In the genomic region with DNA sequence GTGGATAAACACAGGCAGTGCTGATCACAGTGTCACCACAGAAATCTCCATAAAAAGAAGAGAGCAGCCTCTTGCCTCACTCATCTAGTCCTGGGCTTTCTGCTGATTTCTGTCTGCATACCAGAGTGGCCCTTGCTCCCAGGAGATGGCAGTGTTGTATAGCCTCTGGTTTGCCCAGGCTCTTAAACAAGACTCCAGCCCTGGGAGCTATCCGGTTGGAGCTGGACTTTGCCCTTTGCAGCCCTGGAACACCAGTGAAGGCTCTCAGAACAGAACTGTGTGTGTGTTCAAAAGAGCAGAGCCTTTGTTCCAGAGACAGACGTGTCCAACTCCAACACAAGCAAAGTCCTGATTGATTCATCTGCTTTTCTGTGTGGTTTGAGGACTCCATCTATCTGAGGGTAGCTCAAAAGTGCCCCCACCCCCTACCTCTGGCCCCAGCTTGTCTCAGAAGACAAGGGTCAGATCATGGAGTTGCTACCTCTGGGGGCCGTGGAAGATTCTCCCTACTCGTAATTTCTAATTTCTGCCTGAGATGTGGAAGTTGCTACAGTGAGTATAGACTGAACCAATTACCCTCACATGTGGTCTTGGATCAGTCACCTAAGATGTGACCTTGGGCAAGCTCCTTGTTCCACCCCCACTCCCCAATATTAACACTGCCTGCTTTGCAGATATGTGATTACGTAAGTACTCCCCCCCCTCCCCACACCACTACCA, we compare ENCODE assay signal across 8 mouse cellular contexts.
DNase-seq lines count a peak whose midpoint lies in the region; ATAC-seq and TF ChIP-seq lines count a peak whose summit lies in the region.

No protein-coding gene starts in this region.

- 0 out of 2 replicates have a peak, but pooled peaks have one; percentile 59 for ATAC-seq in embryonic facial prominence, embryonic 11.5 days (replicated peaks; ENCODE audit: insufficient number of reproducible peaks, low FRiP score, low TSS enrichment, low read depth)
- ATAC-seq in intestine, embryonic 16.5 days = peak; percentile 98
- no peak for ATAC-seq in erythroid progenitor cell, adult 5-6 weeks (replicated peaks; ENCODE audit: low FRiP score, poor library complexity, severe bottlenecking)

- no peaks in the 10 kb centered on the region for H3K27me3 ChIP-seq in embryonic facial prominence, embryonic 11.5 days (ENCODE audit: control insufficient read depth, insufficient read depth, low read length)
- H3K27me3 ChIP-seq in intestine, embryonic 16.5 days (replicated peaks; ENCODE audit: control insufficient read depth, insufficient read depth, low read length) = no peaks in the 10 kb centered on the region
- H3K27me3 ChIP-seq in small intestine, adult 2 months (ENCODE audit: control insufficient read depth, insufficient read depth, low read length) = no peaks in the 10 kb centered on the region

- intact Hi-C loops in left cerebral cortex, postnatal 10 days (cut with DNase I) = loop anchor here (5.0 kb wide), 1 partner anchor 529 kb away; no protein-coding TSS in a partner anchor

- 26% methylated on average over 5 of the region's 5 CpGs for WGBS in embryonic facial prominence, embryonic 11.5 days
- WGBS in intestine, embryonic 16.5 days = 31% methylated on average over 5 of the region's 5 CpGs
- 27% methylated on average over 5 of the region's 5 CpGs for WGBS in small intestine, adult 2 months

- no peaks in the 10 kb centered on the region for H3K9me3 ChIP-seq in embryonic facial prominence, embryonic 11.5 days (replicated peaks; ENCODE audit: control insufficient read depth, low read length)
- no peaks in the 10 kb centered on the region for H3K9me3 ChIP-seq in intestine, embryonic 16.5 days (ENCODE audit: control insufficient read depth, low read length)

- no peaks in the 10 kb centered on the region for H3K36me3 ChIP-seq in embryonic facial prominence, embryonic 11.5 days (replicated peaks; ENCODE audit: control insufficient read depth, insufficient read depth, low read depth, low read length)
- H3K36me3 ChIP-seq in intestine, embryonic 16.5 days (ENCODE audit: control insufficient read depth, insufficient read depth, low read length) = no peaks in the 10 kb centered on the region
- H3K36me3 ChIP-seq in small intestine, adult 2 months (ENCODE audit: control insufficient read depth, insufficient read depth, low read length) = no peaks in the 10 kb centered on the region

- no peak overlapping the region for H3K27ac ChIP-seq in embryonic facial prominence, embryonic 11.5 days (replicated peaks; ENCODE audit: low read depth, low read length)
- H3K27ac ChIP-seq in intestine, embryonic 16.5 days (ENCODE audit: low read length) = peak overlapping the region; percentile 66
- H3K27ac ChIP-seq in small intestine, adult 2 months (ENCODE audit: insufficient read depth, low read depth, low read length) = no peak overlapping the region

- TF ChIP-seq CTCF in small intestine, adult 2 months (IDR thresholded peaks at IDR 0.05; ENCODE audit: extremely low read depth, insufficient read length, insufficient replicate concordance, low read depth, low read length) = peak; percentile 74; the same call in 1 of the 2 replicates

- H3K4me2 ChIP-seq in embryonic facial prominence, embryonic 11.5 days (ENCODE audit: low read depth, low read length) = no peak overlapping the region
- H3K4me2 ChIP-seq in intestine, embryonic 16.5 days (ENCODE audit: low read depth, low read length) = no peak overlapping the region

- no peak overlapping the region; the same call in 1 of the 2 replicates for H3K9ac ChIP-seq in embryonic facial prominence, embryonic 11.5 days (replicated peaks; ENCODE audit: low read length)
- no peak overlapping the region for H3K9ac ChIP-seq in intestine, embryonic 16.5 days (ENCODE audit: low read depth, low read length)

- no peak for TF ChIP-seq POLR2A in small intestine, adult 2 months (IDR thresholded peaks at IDR 0.05; ENCODE audit: low read depth, low read length)

- peak; percentile 84 for DNase-seq in adrenal gland, postnatal 14 days
- peak; percentile 82 for DNase-seq in embryonic facial prominence, embryonic 11.5 days (ENCODE audit: low spot score)
- peak; percentile 97 for DNase-seq in heart, adult 11 months
- DNase-seq in left cerebral cortex, postnatal 10 days (ENCODE audit: extremely low spot score in 1 of 2, low spot score in 2 of 2) = peak; percentile 52 to 76
- peak; percentile 85 for DNase-seq in mesoderm, embryonic 11.5 days (ENCODE audit: low read depth, low spot score)

- H3K4me1 ChIP-seq in embryonic facial prominence, embryonic 11.5 days (ENCODE audit: control insufficient read depth, insufficient read depth, low read length) = no peaks in the 10 kb centered on the region
- peaks cover 8% of the 10 kb centered on the region; the same call in 1 of the 2 replicates for H3K4me1 ChIP-seq in intestine, embryonic 16.5 days (ENCODE audit: control insufficient read depth, insufficient read depth, low read length)
- no peaks in the 10 kb centered on the region; the same call in 1 of the 2 replicates for H3K4me1 ChIP-seq in small intestine, adult 2 months (ENCODE audit: control insufficient read depth, insufficient read depth, insufficient read length, low read length)

- H3K4me3 ChIP-seq in embryonic facial prominence, embryonic 11.5 days (ENCODE audit: low read depth, low read length) = no peak overlapping the region
- H3K4me3 ChIP-seq in intestine, embryonic 16.5 days (ENCODE audit: low read length) = no peak overlapping the region
- no peak overlapping the region for H3K4me3 ChIP-seq in small intestine, adult 2 months (ENCODE audit: low read depth, low read length)
